Mouse (Mus musculus): ENCODE results near the gene Tmem119.

GRCm38 (mm10) chr5:113812638-113813037 is 12.3 kb upstream of the Tmem119 start:
- no peak for TF ChIP-seq CTCF (IDR thresholded peaks at IDR 0.05; ENCODE audit: low read depth)
- no peak for TF ChIP-seq EP300 (IDR thresholded peaks at IDR 0.05; ENCODE audit: low read depth)
